Mouse (Mus musculus) kidney, embryonic 15.5 days (tissue): ENCODE measurements at regions not wholly inside any gene's neighbourhood (a gene's known extent, or its start where the extent isn't known, plus 50 kb on each side); places are given as distances from the start of the nearest gene placed in this dataset.

Experiments used
- ATAC-seq: fragments of 200-750 bp; cut with Nextera tagmentation; replicated peaks from 2 replicates; pipeline ENCODE4 v1.8.0; 2017; ENCODE audit warnings: moderate TSS enrichment; ENCODE audit not compliant: low FRiP score
- H3K27ac ChIP-seq: fragments of 300-500 bp; sonication (generic); 2 replicates; pipeline ENCODE4 v1.5.1; 2015; ENCODE audit warnings: mild to moderate bottlenecking, inconsistent platforms
- H3K27me3 ChIP-seq: fragments of 300-500 bp; sonication (generic); 2 replicates; pipeline ENCODE4 v1.6.1; 2015; ENCODE audit warnings: inconsistent platforms
- H3K36me3 ChIP-seq: fragments of 300-500 bp; sonication (generic); 2 replicates; pipeline ENCODE4 v1.6.1; 2015; ENCODE audit warnings: inconsistent platforms
- H3K4me1 ChIP-seq: fragments of 300-500 bp; sonication (generic); 2 replicates; pipeline ENCODE4 v1.6.1; 2015; ENCODE audit warnings: inconsistent platforms
- H3K4me2 ChIP-seq: fragments of 300-500 bp; sonication (generic); 2 replicates; pipeline ENCODE4 v1.6.1; 2015; ENCODE audit warnings: moderate library complexity, mild to moderate bottlenecking, inconsistent platforms
- H3K4me3 ChIP-seq: fragments of 300-500 bp; sonication (generic); replicated peaks from 2 replicates; pipeline ENCODE4 v1.5.1; 2015; ENCODE audit warnings: mild to moderate bottlenecking, inconsistent platforms
- H3K9ac ChIP-seq: fragments of 300-500 bp; sonication (generic); 2 replicates; pipeline ENCODE4 v1.6.1; 2015; ENCODE audit warnings: mild to moderate bottlenecking, inconsistent platforms
- H3K9me3 ChIP-seq: fragments of 300-500 bp; sonication (generic); replicated peaks from 2 replicates; pipeline ENCODE4 v1.6.1; 2016; ENCODE audit warnings: inconsistent platforms
- WGBS: fragments of 180-500 bp; shearing (Covaris S2); methylation state at CpG from one replicate; pipeline ENCODE4 v1.1.7; 2015; ENCODE audit warnings: mixed read lengths; 5-methylcytosine and 5-hydroxymethylcytosine counted together

DNA sequence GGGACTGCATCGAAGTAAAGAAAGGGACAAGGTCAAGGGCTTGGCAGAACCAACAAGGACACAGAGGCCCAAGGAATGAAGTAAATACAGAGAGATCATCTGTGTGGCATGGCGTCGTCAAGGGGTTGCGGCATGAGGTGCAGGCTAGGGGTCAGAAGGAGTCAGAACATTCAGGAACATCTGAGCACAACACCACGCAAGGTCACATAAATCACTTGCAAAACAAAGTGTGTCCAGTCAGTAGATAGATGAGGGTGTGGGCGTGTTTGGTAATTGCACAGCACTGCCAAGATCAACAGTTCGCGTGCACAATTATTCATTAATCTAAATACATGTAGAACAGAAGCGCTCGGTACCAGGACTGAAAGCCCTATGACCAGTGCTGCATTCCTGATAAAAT, 52.0 kb upstream of the Zfp648 start:
- ATAC-seq, result peak; percentile 50; the same call in 1 of the 2 replicates
- 37% methylated on average over 10 of the region's 10 CpGs for WGBS
- no peak overlapping the region for H3K27ac ChIP-seq

DNA sequence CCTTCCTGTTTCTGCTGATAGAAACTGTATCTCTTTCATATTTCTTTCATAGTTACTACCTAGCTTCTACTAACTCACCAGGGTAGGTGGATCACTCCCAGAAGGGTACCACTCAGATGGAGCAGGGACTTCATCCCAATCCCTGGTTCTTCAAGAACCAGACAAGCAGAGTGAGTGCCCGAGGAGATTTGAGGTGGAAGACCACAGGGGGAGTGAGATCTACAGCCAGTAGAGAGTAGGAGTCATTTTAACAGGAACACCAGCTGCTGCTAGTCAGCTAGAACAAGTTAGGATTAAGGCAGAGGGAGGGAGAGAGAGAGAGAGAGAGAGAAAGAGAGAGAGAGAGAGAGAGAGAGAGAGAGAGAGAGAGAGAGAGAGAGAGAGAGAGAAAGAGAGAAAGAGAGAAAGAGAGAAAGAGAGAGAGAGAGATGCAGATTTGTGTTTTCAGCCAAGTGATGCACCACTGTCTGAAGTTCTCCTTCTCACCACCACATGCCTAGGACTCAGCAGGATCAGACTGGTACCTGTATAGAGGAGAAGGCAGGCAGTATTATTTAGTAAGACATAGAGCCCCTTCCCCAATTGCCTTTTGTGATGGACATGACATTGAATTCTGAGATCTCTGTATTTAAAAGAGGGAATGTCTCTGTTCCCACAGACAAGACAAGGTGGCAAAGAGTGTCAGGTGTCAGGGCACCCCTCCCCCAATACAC, 51.4 kb upstream of the Zfp648 start:
- ATAC-seq, result 0 out of 2 replicates have a peak, but pooled peaks have one; percentile 41
- Histone ChIP-seq H3K4me1 (peaks cover 27% of the 10 kb centered on the region), H3K4me2 (peak overlapping the region; percentile 37), H3K36me3 (no peaks in the 10 kb centered on the region), H3K9ac (no peak overlapping the region), H3K27ac (peak overlapping the region; percentile 76), H3K4me3 (no peak overlapping the region), H3K27me3 (no peaks in the 10 kb centered on the region), H3K9me3 (no peaks in the 10 kb centered on the region)
- WGBS, result 27% methylated on average over 1 of the region's 1 CpGs

More for the DNA sequence above, 52.0 kb upstream of the Zfp648 start:
- no peaks in the 10 kb centered on the region for H3K36me3 ChIP-seq
- no peaks in the 10 kb centered on the region for H3K9me3 ChIP-seq
- H3K4me3 ChIP-seq, result no peak overlapping the region
- H3K4me1 ChIP-seq, result peaks cover 27% of the 10 kb centered on the region
- no peak overlapping the region for H3K9ac ChIP-seq
- H3K27me3 ChIP-seq, result no peaks in the 10 kb centered on the region
- no peak overlapping the region for H3K4me2 ChIP-seq

DNA sequence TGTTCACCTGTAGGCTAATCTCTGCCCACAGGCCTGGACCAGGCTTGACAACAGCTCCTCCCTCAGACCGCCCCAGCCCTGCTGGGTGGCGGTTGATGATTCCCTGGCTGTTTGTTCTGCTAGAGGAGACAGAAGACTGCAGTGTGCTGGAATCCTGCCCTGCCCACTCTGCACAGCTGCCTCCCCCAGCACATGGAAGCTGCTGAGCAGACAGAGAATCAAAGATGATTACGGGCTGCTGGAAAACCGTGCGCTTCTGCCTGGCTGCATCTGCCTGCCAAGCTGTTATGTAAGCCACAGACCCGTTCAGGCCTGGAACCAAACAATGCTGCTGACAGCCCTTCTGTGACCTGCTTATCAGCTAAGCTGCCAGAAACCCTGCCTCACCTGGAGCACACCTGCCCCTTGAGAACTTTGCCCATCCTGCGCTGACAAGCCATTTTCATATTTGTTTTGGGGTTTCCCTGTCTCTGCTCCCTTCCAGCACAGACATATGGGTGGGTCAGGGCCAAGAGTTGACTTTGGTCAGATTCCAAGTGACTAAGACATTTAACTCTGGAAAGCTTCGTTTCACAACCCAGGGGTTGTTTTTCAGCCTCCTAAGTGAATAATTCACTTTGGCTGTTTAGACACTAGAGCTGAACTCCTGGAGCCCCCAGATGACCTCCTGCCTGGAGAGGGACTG, 50.7 kb upstream of the Zfp648 start:
- ATAC-seq, result peak; percentile 94
- peaks cover 27% of the 10 kb centered on the region for H3K4me1 ChIP-seq
- peak overlapping the region; percentile 37 for H3K4me2 ChIP-seq
- H3K36me3 ChIP-seq, result no peaks in the 10 kb centered on the region
- H3K27me3 ChIP-seq, result no peaks in the 10 kb centered on the region
- H3K9me3 ChIP-seq, result no peaks in the 10 kb centered on the region
- H3K4me3 ChIP-seq, result no peak overlapping the region
- H3K27ac ChIP-seq, result peak overlapping the region; percentile 76
- no peak overlapping the region for H3K9ac ChIP-seq
- 18% methylated on average over 8 of the region's 8 CpGs for WGBS
